Mouse (Mus musculus): ENCODE results near the gene Zkscan6. TPM values are rescaled to one million over a fixed set of nuclear protein-coding genes. Genes with fewer than 3 reads are reported as not detected.

The Zkscan6 gene
- total RNA-seq, 2 experiments from 2014 or later: 13.1 to 13.4 TPM

DNA sequence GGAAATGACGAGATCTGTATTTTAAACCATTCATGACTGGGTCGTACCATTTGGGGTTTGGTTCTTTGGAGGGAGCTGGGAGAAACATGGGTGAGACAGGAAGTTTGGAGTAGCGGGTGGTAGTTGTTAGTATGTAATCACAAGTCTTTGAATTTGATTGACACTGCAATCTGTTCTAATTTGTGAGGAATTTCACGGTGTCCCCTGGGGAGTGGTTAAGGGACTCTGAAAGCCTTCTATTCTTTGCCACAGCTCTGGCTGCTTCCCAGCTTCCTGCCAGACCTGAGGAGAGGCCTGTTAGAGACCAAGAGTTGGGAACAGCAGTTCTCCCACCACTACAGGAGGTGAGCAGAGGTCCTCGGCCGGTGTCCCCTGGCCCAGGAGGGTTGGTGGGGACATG lies 9.3 kb downstream of the Zkscan6 start:
- no peak for TF ChIP-seq CTCF (IDR thresholded peaks at IDR 0.05)
- intact Hi-C loops (cut with DNase I): no loop called here
- H3K4me3 ChIP-seq: no peak overlapping the region
- H3K27ac ChIP-seq: no peak overlapping the region
- no peak for DNase-seq (ENCODE audit: extremely low spot score in 1 of 2, low spot score in 2 of 2)

GRCm38 (mm10) chr11:65818193-65818592 lies 11.2 kb downstream of the Zkscan6 start:
- no peak overlapping the region for H3K27ac ChIP-seq
- DNase-seq (ENCODE audit: extremely low spot score in 1 of 2, low spot score in 2 of 2): no peak
- intact Hi-C loops (cut with DNase I): no loop called here
- no peak overlapping the region for H3K4me3 ChIP-seq
- no peak for TF ChIP-seq CTCF (IDR thresholded peaks at IDR 0.05)

GRCm38 (mm10) chr11:65820280-65820679 lies 13.3 kb downstream of the Zkscan6 start:
- TF ChIP-seq CTCF (IDR thresholded peaks at IDR 0.05): peak; percentile 53
- intact Hi-C loops (cut with DNase I): loop anchor here (2.0 to 5.0 kb wide), 5 partner anchors 302 to 1167 kb away; partner anchors contain the start of gene Shisa6
- H3K4me3 ChIP-seq: no peak overlapping the region
- DNase-seq (ENCODE audit: extremely low spot score in 1 of 2, low spot score in 2 of 2): no peak
- no peak overlapping the region for H3K27ac ChIP-seq

DNA sequence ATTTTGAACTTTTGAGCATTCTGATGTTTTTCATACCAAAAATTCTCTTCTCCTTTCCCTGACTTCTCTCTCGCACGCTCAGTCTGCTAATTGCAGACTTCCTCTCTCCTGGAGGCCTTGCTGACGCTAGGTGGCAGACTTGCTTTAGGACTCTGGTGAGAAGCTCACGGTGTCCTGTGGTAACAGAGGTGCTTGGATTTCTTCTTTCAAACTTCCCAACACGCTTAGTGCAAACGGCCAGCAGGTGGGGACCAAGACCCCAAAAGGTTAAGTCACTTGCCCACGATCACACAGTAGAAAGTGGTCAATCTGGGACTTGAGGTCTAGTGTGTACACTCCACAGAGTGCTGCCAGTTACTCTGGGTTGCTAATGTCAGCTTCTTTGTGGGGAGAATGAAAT lies 13.9 kb downstream of the Zkscan6 start:
- Histone ChIP-seq H3K4me3 (no peak overlapping the region), H3K27ac (no peak overlapping the region)
- intact Hi-C loops (cut with DNase I): loop anchor here (2.0 to 5.0 kb wide), 5 partner anchors 301 to 1166 kb away; partner anchors contain the start of gene Shisa6
- TF ChIP-seq CTCF (IDR thresholded peaks at IDR 0.05): peak; percentile 82
- DNase-seq (ENCODE audit: extremely low spot score in 1 of 2, low spot score in 2 of 2): peak; percentile 69 to 70

DNA sequence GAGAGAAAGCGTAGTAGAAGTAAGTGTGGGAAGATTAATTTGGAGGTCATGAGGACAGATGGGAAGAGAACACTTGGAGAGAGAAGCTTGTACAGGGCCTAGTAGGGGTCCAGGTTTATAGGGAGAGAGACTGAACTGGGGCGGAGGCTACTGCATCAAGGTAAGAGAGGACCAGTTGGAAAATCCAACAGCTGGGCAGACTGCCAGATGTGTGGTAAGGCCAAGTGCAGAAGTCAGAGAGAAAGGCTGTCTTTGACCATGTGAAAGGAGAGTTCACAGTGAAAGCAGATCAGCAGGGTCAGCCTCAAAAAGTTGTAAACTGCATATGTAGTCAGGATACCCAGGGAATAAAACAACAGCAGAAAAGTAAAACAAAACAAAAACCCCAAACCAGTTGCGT lies 17.6 kb downstream of the Zkscan6 start:
- DNase-seq (ENCODE audit: extremely low spot score in 1 of 2, low spot score in 2 of 2): no peak
- Histone ChIP-seq H3K27ac (no peak overlapping the region), H3K4me3 (no peak overlapping the region)
- intact Hi-C loops (cut with DNase I): loop anchor here (5.0 kb wide), 3 partner anchors 298 to 1163 kb away; partner anchors contain the start of gene Shisa6
- no peak for TF ChIP-seq CTCF (IDR thresholded peaks at IDR 0.05)

DNA sequence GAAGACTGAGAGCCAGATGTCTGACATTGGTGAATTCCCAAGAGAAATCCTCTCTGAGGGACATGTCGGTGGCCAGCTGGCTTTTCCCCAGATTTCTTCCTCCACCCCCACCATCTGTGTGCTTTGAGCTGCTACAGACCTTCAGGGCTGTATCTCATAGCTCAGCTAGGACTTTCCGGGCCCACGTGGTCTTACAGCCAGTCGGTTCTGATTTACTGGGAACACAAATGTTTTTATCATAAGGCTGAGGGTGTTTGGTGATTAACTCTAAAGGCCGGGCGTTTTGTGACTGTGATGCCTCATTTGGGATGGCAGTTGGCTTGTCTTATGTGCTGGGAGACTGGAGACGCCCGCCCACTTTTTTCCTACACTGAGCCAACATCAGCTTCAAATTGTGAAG lies 32.0 kb downstream of the Zkscan6 start:
- peak; percentile 18 to 32 for DNase-seq (ENCODE audit: extremely low spot score in 1 of 2, low spot score in 2 of 2)
- Histone ChIP-seq H3K27ac (no peak overlapping the region), H3K4me3 (no peak overlapping the region)
- no peak for TF ChIP-seq CTCF (IDR thresholded peaks at IDR 0.05)
- intact Hi-C loops (cut with DNase I): no loop called here

DNA sequence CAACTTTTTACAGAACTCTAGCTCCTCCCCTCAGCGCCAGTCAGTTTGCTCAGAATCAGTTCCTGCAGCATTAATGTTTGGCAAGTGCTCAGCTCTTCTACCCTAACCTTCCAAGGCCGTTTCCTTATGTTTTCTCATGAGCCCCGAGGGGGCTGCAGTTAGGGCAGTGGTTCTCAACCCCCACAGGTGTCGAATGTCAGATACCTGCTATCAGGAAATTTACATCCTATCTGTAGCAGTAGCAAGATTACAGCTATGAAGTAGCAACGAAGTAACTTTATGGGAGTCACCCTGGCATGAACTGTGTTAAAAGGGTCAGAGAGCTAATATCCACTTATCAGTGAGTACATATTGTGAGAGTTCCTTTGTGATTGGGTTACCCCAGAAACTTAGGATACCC lies 39.5 kb downstream of the Zkscan6 start:
- intact Hi-C loops (cut with DNase I): no loop called here
- DNase-seq (ENCODE audit: extremely low spot score in 1 of 2, low spot score in 2 of 2): no peak
- TF ChIP-seq CTCF (IDR thresholded peaks at IDR 0.05): no peak
- no peak overlapping the region for H3K27ac ChIP-seq
- no peak overlapping the region for H3K4me3 ChIP-seq

DNA sequence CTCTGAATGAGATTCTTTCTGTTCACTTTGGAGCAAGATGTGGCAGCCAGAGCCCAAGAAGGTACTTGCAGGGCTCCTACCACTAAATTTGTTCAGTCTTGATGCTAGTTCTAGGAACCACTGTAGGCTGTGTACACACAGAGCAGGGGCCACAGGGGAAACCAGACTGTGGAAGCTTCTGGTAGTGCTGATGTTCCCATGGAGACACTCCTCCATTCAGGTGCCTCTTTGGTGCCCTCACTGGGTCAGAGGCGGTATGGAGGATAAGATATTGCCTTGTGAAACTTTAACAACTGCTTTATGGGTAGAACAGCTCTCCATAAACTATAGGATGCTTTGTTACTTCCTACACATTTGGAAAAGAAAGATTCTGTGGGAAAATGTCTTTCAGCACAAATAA lies 45.1 kb downstream of the Zkscan6 start:
- intact Hi-C loops (cut with DNase I): no loop called here
- Histone ChIP-seq H3K4me3 (no peak overlapping the region), H3K27ac (no peak overlapping the region)
- no peak for DNase-seq (ENCODE audit: extremely low spot score in 1 of 2, low spot score in 2 of 2)
- TF ChIP-seq CTCF (IDR thresholded peaks at IDR 0.05): peak; percentile 36

DNA sequence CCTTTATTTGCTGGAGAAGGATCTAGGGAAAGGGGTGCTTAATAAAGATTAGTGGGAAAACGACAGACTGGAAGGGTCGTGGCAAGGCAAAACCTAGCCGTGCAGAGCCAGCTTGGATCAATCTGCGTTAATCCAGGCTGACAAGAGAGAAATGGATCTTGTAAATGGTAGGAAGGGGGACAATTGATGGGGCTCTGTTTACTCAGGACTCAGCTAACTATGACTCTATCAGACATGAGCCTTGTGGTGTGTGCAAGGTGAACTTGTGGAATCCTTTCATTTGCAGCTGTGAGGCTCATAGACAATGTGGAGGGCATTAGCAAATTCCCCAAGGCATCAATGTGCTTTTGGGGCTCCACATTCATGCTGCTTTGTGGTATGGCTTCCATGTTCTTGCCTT lies 54.5 kb downstream of the Zkscan6 start:
- TF ChIP-seq CTCF (IDR thresholded peaks at IDR 0.05): no peak
- H3K27ac ChIP-seq: no peak overlapping the region
- no peak overlapping the region for H3K4me3 ChIP-seq
- intact Hi-C loops (cut with DNase I): no loop called here
- DNase-seq (ENCODE audit: extremely low spot score in 1 of 2, low spot score in 2 of 2): no peak

DNA sequence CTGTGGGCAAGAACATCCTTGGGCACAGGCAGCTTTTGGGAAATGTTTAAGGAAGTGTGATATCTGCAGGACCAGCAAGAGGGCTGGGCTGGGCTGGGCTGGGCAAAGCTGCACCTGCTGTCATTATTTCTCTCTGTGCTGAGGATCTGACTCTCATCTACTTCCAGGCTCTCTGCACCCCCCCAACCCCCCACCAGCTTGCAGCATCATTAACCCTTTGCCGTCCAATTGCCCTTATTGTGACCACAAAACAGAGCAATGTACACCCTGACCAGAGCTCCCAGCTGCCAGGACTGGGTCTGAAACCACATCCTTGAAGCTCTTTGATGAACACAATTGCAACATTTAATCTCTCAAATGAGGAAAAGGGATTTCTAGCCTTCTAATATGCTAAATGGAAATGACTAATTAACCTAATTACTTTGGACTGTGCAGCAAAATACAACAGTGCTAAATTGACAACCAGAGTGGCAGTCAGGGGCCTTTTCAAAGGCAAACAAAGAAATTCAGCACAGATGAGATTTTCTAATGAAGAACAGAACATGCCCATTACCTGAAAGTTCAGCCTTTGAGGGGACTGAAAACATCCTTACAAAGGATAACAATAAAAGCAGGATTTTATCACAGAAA lies 70.3 kb downstream of the Zkscan6 start:
- no peak for DNase-seq (ENCODE audit: extremely low spot score in 1 of 2, low spot score in 2 of 2)
- intact Hi-C loops (cut with DNase I): no loop called here
- no peak overlapping the region for H3K27ac ChIP-seq
- no peak overlapping the region for H3K4me3 ChIP-seq
- no peak for TF ChIP-seq CTCF (IDR thresholded peaks at IDR 0.05)

Other genes with a start within 250 kb of the Zkscan6 start
- gene Map2k4, start 18.9 kb upstream of the Zkscan6 start, total RNA-seq (2021): 100 to 1,000 TPM; 185 to 192 TPM

Measured in left cerebral cortex, adult 2 months (tissue).